In genomic region chr6:36387612-36388400, GRCm38 (mm10) we compare ENCODE assay signal across 8 mouse cellular contexts. TPM values are rescaled to one million over a fixed set of nuclear protein-coding genes. Genes with fewer than 3 reads are reported as not detected.
DNase-seq lines count a peak whose midpoint lies in the region; ATAC-seq and TF ChIP-seq lines count a peak whose summit lies in the region.

TSS of gene Chrm2 (plus strand) at chr6:36388084.

- TF ChIP-seq POLR2A in liver, adult 2 months (IDR thresholded peaks at IDR 0.05; ENCODE audit: extremely low read depth, insufficient read depth, low read length) = no peak
- no peak for TF ChIP-seq POLR2A in embryonic fibroblast, embryonic 13.5 days (IDR thresholded peaks at IDR 0.05; ENCODE audit: low read depth, low read length)

- 3% methylated on average over 30 of the region's 30 CpGs for WGBS in liver, adult 2 months
- 1% methylated on average over 30 of the region's 30 CpGs for WGBS in midbrain, embryonic 16.5 days

- peak within 1 kb of the TSS; percentile 53 for H3K4me3 ChIP-seq in liver, adult 2 months (ENCODE audit: insufficient read depth, low read depth, low read length)
- H3K4me3 ChIP-seq in embryonic fibroblast, embryonic 13.5 days (ENCODE audit: insufficient read depth, low read length) = peak within 1 kb of the TSS; percentile 56
- H3K4me3 ChIP-seq in midbrain, embryonic 16.5 days (ENCODE audit: low read depth, low read length) = peak within 1 kb of the TSS; percentile 54

- no peak for TF ChIP-seq CTCF in liver, adult 2 months (IDR thresholded peaks at IDR 0.05; ENCODE audit: low read depth, low read length)
- TF ChIP-seq CTCF in embryonic fibroblast, embryonic 13.5 days (IDR thresholded peaks at IDR 0.05; ENCODE audit: borderline replicate concordance, insufficient read depth, low read length) = no peak

- H3K79me2 ChIP-seq in liver, adult 2 months (ENCODE audit: control insufficient read depth, insufficient read depth, low read length) = no peaks in the 10 kb centered on the region

- H3K9ac ChIP-seq in liver, adult 2 months (ENCODE audit: low read depth, low read length) = peak within 1 kb of the TSS; percentile 42
- peak within 1 kb of the TSS; percentile 71 for H3K9ac ChIP-seq in midbrain, embryonic 16.5 days (ENCODE audit: low read depth, low read length)

- no peak for DNase-seq in liver, adult 2 months (ENCODE audit: extremely low read depth, low read depth, low spot score)
- DNase-seq in liver = no peak
- DNase-seq in heart, postnatal 14 days = peak in 1 of 2 experiments; percentile 34
- DNase-seq in left cerebral cortex, postnatal 25 days (ENCODE audit: low spot score in 2 of 2) = peak; percentile 33 to 51
- no peak for DNase-seq in gastrocnemius, adult 18-20 months (ENCODE audit: low spot score)

- H3K27me3 ChIP-seq in liver, adult 2 months (ENCODE audit: control insufficient read depth, insufficient read depth, low read length) = peaks cover 15% of the 10 kb centered on the region; the same call in 1 of the 2 replicates
- peaks cover 4% of the 10 kb centered on the region; the same call in 1 of the 2 replicates for H3K27me3 ChIP-seq in midbrain, embryonic 16.5 days (ENCODE audit: control insufficient read depth, insufficient read depth, low read depth, low read length)

- no peaks in the 10 kb centered on the region for H3K9me3 ChIP-seq in midbrain, embryonic 16.5 days (replicated peaks; ENCODE audit: control insufficient read depth, low read length, poor library complexity, severe bottlenecking)

- peak within 1 kb of the TSS; percentile 81 for H3K4me2 ChIP-seq in midbrain, embryonic 16.5 days (ENCODE audit: low read length)

- intact Hi-C loops in heart, postnatal 14 days (cut with DNase I) = loop anchor here (5.0 to 10.0 kb wide), 2 partner anchors 123 to 514 kb away; no protein-coding TSS in a partner anchor
- intact Hi-C loops in left cerebral cortex, postnatal 25 days (cut with DNase I) = loop anchor here (10.0 kb wide), 1 partner anchor 1003 kb away; no protein-coding TSS in a partner anchor

- no peaks in the 10 kb centered on the region for H3K36me3 ChIP-seq in liver, adult 2 months (ENCODE audit: control insufficient read depth, insufficient read depth, low read length)
- no peaks in the 10 kb centered on the region for H3K36me3 ChIP-seq in midbrain, embryonic 16.5 days (ENCODE audit: control insufficient read depth, insufficient read depth, low read length)

- peak; percentile 87 for ATAC-seq in midbrain, embryonic 16.5 days
- no peak for ATAC-seq in activated CD4-positive, CD25-positive, alpha-beta regulatory T cell, adult 4 months

- H3K4me1 ChIP-seq in liver, adult 2 months (ENCODE audit: control insufficient read depth, insufficient read depth, low read length) = no peaks in the 10 kb centered on the region
- H3K4me1 ChIP-seq in embryonic fibroblast, embryonic 13.5 days (ENCODE audit: control insufficient read depth, insufficient read depth, low read length) = no peaks in the 10 kb centered on the region
- peaks cover 4% of the 10 kb centered on the region; the same call in 1 of the 2 replicates for H3K4me1 ChIP-seq in midbrain, embryonic 16.5 days (ENCODE audit: control insufficient read depth, insufficient read depth, low read length)

- no peak within 1 kb of the TSS for H3K27ac ChIP-seq in liver, adult 2 months (replicated peaks; ENCODE audit: insufficient read depth, low read depth, low read length)
- H3K27ac ChIP-seq in embryonic fibroblast, embryonic 13.5 days (ENCODE audit: insufficient read depth, low read length) = no peak within 1 kb of the TSS
- H3K27ac ChIP-seq in midbrain, embryonic 16.5 days (ENCODE audit: low read length) = peak within 1 kb of the TSS; percentile 70

RNA-seq across cellular contexts. Expression of gene Chrm2, which starts in this region (rescaled TPM):
- total RNA-seq in liver, adult 2 months (2014; rRNA removed) = under 0.01 TPM in 2 replicates
- polyA plus RNA-seq in liver, adult 2 months (2012; rRNA removed) = 0.01 TPM in 2 replicates
- polyA plus RNA-seq in embryonic fibroblast, embryonic 13.5 days (2011; ENCODE audit: insufficient read length, low read depth, missing spikeins) = 0.21 TPM in 1 of 2 replicates, not detected in the other
- total RNA-seq in heart, postnatal 14 days (2021) = 10 to 100 TPM; 57.0 to 68.3 TPM
- total RNA-seq in left cerebral cortex, postnatal 25 days (2021) = 10 to 100 TPM; 14.1 to 14.2 TPM
- 8.8 and 10.2 TPM in 2 replicates for polyA plus RNA-seq in midbrain, embryonic 16.5 days (2015; fragmentation: Nextera tagmentation; extraction: Ambion mirVana)
- polyA plus RNA-seq in activated CD4-positive, CD25-positive, alpha-beta regulatory T cell, adult 4 months (2017; shearing (Covaris generic)) = not detected
- under 1 TPM in 1 of 2 experiments, not detected in 1; 0.05 TPM for total RNA-seq in gastrocnemius, adult 18-20 months (2021)

Comparison
In these comparisons a context has a peak if more than half of its experiments do, and no peak if none do; other contexts are left out.
1. RNA of gene Chrm2 (total RNA-seq): 57.0 to 68.3 TPM in heart, postnatal 14 days and 14.1 to 14.2 TPM in left cerebral cortex, postnatal 25 days; 0.05 TPM in gastrocnemius, adult 18-20 months and under 0.01 TPM in liver, adult 2 months; every median in the first group is over 10 times any median in the second.
2. DNase-seq: peak in left cerebral cortex, postnatal 25 days (2 of 2); none in liver, adult 2 months (single experiment), liver (single experiment) and gastrocnemius, adult 18-20 months (single experiment).
3. Peak in every context shown above with its lines, with median percentiles within 50 percentile points of each other: H3K4me3 ChIP-seq.